Mouse (Mus musculus) liver, adult 2 months (tissue): ENCODE measurements around the gene Hnrnpc.

Experiments used
- CTCF ChIP-seq: fragments of 200-500 bp; IDR thresholded peaks from 2 replicates; pipeline ENCODE4 v1.5.1; 2011; ENCODE audit warnings: low read depth, low read length, control low read depth
- POLR2A ChIP-seq: fragments of 200-500 bp; IDR thresholded peaks from 2 replicates; pipeline ENCODE4 v1.6.1; 2011; ENCODE audit warnings: low read length, control low read depth; ENCODE audit not compliant: insufficient read depth; ENCODE audit errors: extremely low read depth

DNA sequence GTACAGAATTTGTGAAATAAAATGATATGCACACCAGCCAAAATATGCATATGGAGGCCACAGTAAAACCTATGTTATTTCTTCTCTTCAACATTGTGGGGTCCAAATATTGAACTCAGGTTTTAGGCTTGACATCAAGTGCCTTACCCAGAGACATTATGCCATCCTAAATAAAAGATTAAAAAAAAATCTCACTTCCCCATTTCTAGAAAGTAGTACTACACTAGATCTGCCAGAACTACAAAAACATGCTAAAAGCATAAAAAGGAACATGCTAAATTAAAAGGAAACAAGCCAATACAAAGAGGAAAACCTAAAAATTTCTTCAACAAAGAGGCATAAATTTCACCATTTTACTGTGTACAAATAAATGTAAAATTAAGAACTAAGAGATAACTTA, 20.7 kb downstream of the Hnrnpc start:
- no peak for TF ChIP-seq CTCF
- no peak for TF ChIP-seq POLR2A
